Mouse (Mus musculus) bone marrow macrophage, adult 2 months (primary cell): ENCODE measurements at regions not wholly inside any gene's neighbourhood (a gene's known extent, or its start where the extent isn't known, plus 50 kb on each side); places are given as distances from the start of the nearest gene placed in this dataset.

ENCODE experiments used
- CTCF ChIP-seq: IDR thresholded peaks from 2 replicates; pipeline ENCODE4 v1.5.1; 2012; ENCODE audit warnings: low read depth, mild to moderate bottlenecking, low read length, moderate library complexity
- POLR2A ChIP-seq: IDR thresholded peaks from 2 replicates; pipeline ENCODE4 v1.6.1; 2012; ENCODE audit warnings: mild to moderate bottlenecking, low read depth, low read length, borderline replicate concordance

- TF ChIP-seq CTCF, result no peak
- TF ChIP-seq POLR2A, result no peak
Observed at GRCm38 (mm10) chrX:158923657-158924489, 286.2 kb upstream of the Rps6ka3 start.
